Mouse (Mus musculus) olfactory bulb, adult 2 months (tissue): Measurements from ENCODE around the gene Ube3b.

Source experiments
- CTCF ChIP-seq: fragments of 200-500 bp; IDR thresholded peaks from 2 replicates; pipeline ENCODE4 v1.5.1; 2012; ENCODE audit warnings: low read depth, mild to moderate bottlenecking, low read length, moderate library complexity; ENCODE audit not compliant: insufficient read depth
- POLR2A ChIP-seq: fragments of 200-500 bp; IDR thresholded peaks from 2 replicates; pipeline ENCODE4 v1.6.1; 2012; ENCODE audit warnings: mild to moderate bottlenecking, low read depth, low read length, moderate library complexity; ENCODE audit not compliant: insufficient read depth

- TF ChIP-seq POLR2A (no peak), CTCF (no peak)
These were observed 84.2 kb downstream of the Ube3b start for GRCm38 (mm10) chr5:114464561-114464960.
